In the genomic region with DNA sequence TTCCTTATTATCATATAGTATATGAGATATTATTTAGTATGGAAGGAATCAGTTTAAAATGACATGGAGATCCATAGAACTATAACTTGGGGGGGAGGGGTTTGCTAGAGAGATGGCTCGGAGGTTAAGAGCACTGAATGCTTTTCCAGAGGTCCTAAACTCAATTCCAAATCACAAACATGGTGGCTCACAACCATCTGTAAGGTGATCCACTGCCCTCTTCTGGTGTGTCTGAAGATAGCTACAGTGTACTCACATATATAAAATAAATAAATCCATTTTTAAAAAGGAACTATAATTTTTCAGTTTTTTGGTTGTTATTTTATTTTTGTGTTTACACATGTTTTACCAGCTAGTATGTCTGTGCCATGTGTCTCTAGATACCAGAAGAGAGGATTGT, we compare ENCODE assay signal across 21 mouse cellular contexts. TPM values are rescaled to one million over a fixed set of nuclear protein-coding genes. Genes with fewer than 3 reads are reported as not detected.
A peak's percentile ranks its signal among the peaks of the same experiment; 100 is the strongest.
DNase-seq lines count a peak whose midpoint lies in the region; ATAC-seq and TF ChIP-seq lines count a peak whose summit lies in the region.
"Had no signal": no experiment of that assay in that cellular context is flagged by ENCODE, and none has a peak within 500 bp of the region (broad histone marks: within the 10 kb centered on the region; RNA-seq: fewer than 3 reads in every experiment).

No protein-coding gene starts in this region.

- H3K27ac ChIP-seq in gastrocnemius, adult 2 months: no peak overlapping the region
- H3K27ac ChIP-seq in left cerebral cortex, adult 2 months: no peak overlapping the region
- no peak overlapping the region for H3K27ac ChIP-seq in ES-Bruce4 (ENCODE audit: insufficient read depth, low read length)
- H3K27ac ChIP-seq: embryonic facial prominence, embryonic 15.5 days; lung, embryonic 15.5 days; stomach, embryonic 15.5 days had no signal

- no peaks in the 10 kb centered on the region for H3K27me3 ChIP-seq in ES-Bruce4 (ENCODE audit: control insufficient read depth, insufficient read depth, low read length, poor library complexity, severe bottlenecking)
- H3K27me3 ChIP-seq: embryonic facial prominence, embryonic 15.5 days; lung, embryonic 15.5 days; neural tube, embryonic 15.5 days; stomach, embryonic 15.5 days had no signal

- peaks cover 3% of the 10 kb centered on the region for H3K4me1 ChIP-seq in ES-Bruce4 (ENCODE audit: control insufficient read depth, insufficient read depth, low read length)

- DNase-seq in gastrocnemius, adult 2 months: no peak
- no peak for DNase-seq in gastrocnemius, postnatal 4 days (ENCODE audit: low spot score in 2 of 2)
- no peak for DNase-seq in left cerebral cortex, adult 2 months (ENCODE audit: extremely low spot score in 1 of 2, low spot score in 2 of 2)
- DNase-seq in left cerebral cortex, postnatal 14 days (ENCODE audit: low spot score in 2 of 2): no peak
- peak; percentile 56 for DNase-seq in 3T3-L1 (ENCODE audit: low read depth, low spot score)
- DNase-seq in urinary bladder, postnatal 4 days (ENCODE audit: low spot score in 2 of 2): no peak
- DNase-seq: cerebellum, adult 11 months; cerebellum, adult 9-11 months; kidney, adult 2 months; kidney, postnatal 14 days; layer of hippocampus, postnatal 36 days; thymus, adult 18-20 months; thymus, postnatal 36 days had no signal

- H3K9me3 ChIP-seq in ES-Bruce4 (replicated peaks; ENCODE audit: control insufficient read depth, insufficient read depth, low read length, poor library complexity, severe bottlenecking): no peaks in the 10 kb centered on the region
- H3K9me3 ChIP-seq: embryonic facial prominence, embryonic 15.5 days; hindbrain, embryonic 10.5 days; lung, embryonic 15.5 days; midbrain, embryonic 10.5 days; neural tube, embryonic 15.5 days; stomach, embryonic 15.5 days had no signal

- no peak for TF ChIP-seq POLR2A in ES-Bruce4 (IDR thresholded peaks at IDR 0.05; ENCODE audit: insufficient read depth, low read length)

- ATAC-seq in activated CD4-positive, CD25-positive, alpha-beta regulatory T cell, adult 4 months: no peak

- intact Hi-C loops in gastrocnemius, adult 2 months (cut with DNase I): no loop called here
- intact Hi-C loops in left cerebral cortex, adult 2 months (cut with DNase I): no loop called here
- intact Hi-C loops in left cerebral cortex, postnatal 14 days (cut with DNase I): no loop called here

- no peak for TF ChIP-seq EP300 in ES-Bruce4 (IDR thresholded peaks at IDR 0.05; ENCODE audit: insufficient read depth, low read depth, low read length)

- peaks cover 16% of the 10 kb centered on the region for H3K36me3 ChIP-seq in ES-Bruce4 (ENCODE audit: control insufficient read depth, insufficient read depth, low read length, poor library complexity, severe bottlenecking)
- H3K36me3 ChIP-seq: embryonic facial prominence, embryonic 15.5 days; neural tube, embryonic 15.5 days; stomach, embryonic 15.5 days had no signal

- no peak overlapping the region for H3K4me3 ChIP-seq in gastrocnemius, adult 2 months
- no peak overlapping the region for H3K4me3 ChIP-seq in left cerebral cortex, adult 2 months
- no peak overlapping the region for H3K4me3 ChIP-seq in ES-Bruce4 (ENCODE audit: low read depth, low read length)
- H3K4me3 ChIP-seq: embryonic facial prominence, embryonic 15.5 days; hindbrain, embryonic 10.5 days; lung, embryonic 15.5 days; midbrain, embryonic 10.5 days; neural tube, embryonic 15.5 days; stomach, embryonic 15.5 days had no signal

- 0 out of 2 replicates have a peak overlapping the region, but pooled peaks have one; percentile 98 for H3K9ac ChIP-seq in ES-Bruce4 (ENCODE audit: low read depth, poor library complexity, severe bottlenecking)
- H3K9ac ChIP-seq: embryonic facial prominence, embryonic 15.5 days; lung, embryonic 15.5 days; neural tube, embryonic 15.5 days; stomach, embryonic 15.5 days had no signal

- peak; percentile 40 for TF ChIP-seq CTCF in gastrocnemius, adult 2 months (IDR thresholded peaks at IDR 0.05)
- peak; percentile 36 for TF ChIP-seq CTCF in left cerebral cortex, adult 2 months (IDR thresholded peaks at IDR 0.05)
- no peak for TF ChIP-seq CTCF in ES-Bruce4 (IDR thresholded peaks at IDR 0.05; ENCODE audit: low read depth, low read length)

RNA-seq across cellular contexts. Expression of a gene that starts 1.7 kb away (rescaled TPM):
- 100 to 1,000 TPM; 269 to 274 TPM for total RNA-seq in gastrocnemius, adult 2 months (2021)
- total RNA-seq in gastrocnemius, postnatal 4 days (2021): 100 to 1,000 TPM; 196 TPM
- 100 to 1,000 TPM; 253 to 265 TPM for total RNA-seq in left cerebral cortex, adult 2 months (2021)
- total RNA-seq in left cerebral cortex, postnatal 14 days (2021): 100 to 1,000 TPM; 244 to 283 TPM
- polyA plus RNA-seq in ES-Bruce4 (2011; ENCODE audit: insufficient read depth, insufficient read length, low read depth, missing spikeins): 180 and 185 TPM in 2 replicates
- 10 to 100 TPM; 30.8 to 33.1 TPM for polyA plus RNA-seq in activated CD4-positive, CD25-positive, alpha-beta regulatory T cell, adult 4 months (2017; shearing (Covaris generic))

RNA-seq across cellular contexts. Expression of a gene that starts 5.1 kb away (rescaled TPM):
- total RNA-seq in gastrocnemius, adult 2 months (2021): 100 to 1,000 TPM in 1 of 2 experiments, 10 to 100 TPM in 1; 63.8 to 112 TPM
- 10 to 100 TPM; 57.8 to 64.2 TPM for total RNA-seq in gastrocnemius, postnatal 4 days (2021)
- 10 to 100 TPM; 39.9 to 41.9 TPM for total RNA-seq in left cerebral cortex, adult 2 months (2021)
- 10 to 100 TPM; 38.2 to 38.8 TPM for total RNA-seq in left cerebral cortex, postnatal 14 days (2021)
- 28.3 and 35.9 TPM in 2 replicates for polyA plus RNA-seq in ES-Bruce4 (2011; ENCODE audit: insufficient read depth, insufficient read length, low read depth, missing spikeins)
- polyA plus RNA-seq in activated CD4-positive, CD25-positive, alpha-beta regulatory T cell, adult 4 months (2017; shearing (Covaris generic)): 10 to 100 TPM; 27.2 to 34.4 TPM

RNA-seq across cellular contexts. Expression of a gene that starts 26.4 kb away (rescaled TPM):
- total RNA-seq in gastrocnemius, adult 2 months (2021): 100 to 1,000 TPM in 1 of 2 experiments, 10 to 100 TPM in 1; 48.4 to 115 TPM
- 100 to 1,000 TPM; 314 to 330 TPM for total RNA-seq in gastrocnemius, postnatal 4 days (2021)
- 100 to 1,000 TPM; 608 to 642 TPM for total RNA-seq in left cerebral cortex, adult 2 months (2021)
- 100 to 1,000 TPM; 770 to 772 TPM for total RNA-seq in left cerebral cortex, postnatal 14 days (2021)
- polyA plus RNA-seq in ES-Bruce4 (2011; ENCODE audit: insufficient read depth, insufficient read length, low read depth, missing spikeins): 556 and 609 TPM in 2 replicates
- 100 to 1,000 TPM; 459 to 496 TPM for polyA plus RNA-seq in activated CD4-positive, CD25-positive, alpha-beta regulatory T cell, adult 4 months (2017; shearing (Covaris generic))

RNA-seq across cellular contexts. Expression of a gene that starts 38.7 kb away (rescaled TPM):
- 10 to 100 TPM; 27.8 to 51.7 TPM for total RNA-seq in gastrocnemius, adult 2 months (2021)
- 10 to 100 TPM; 20.2 to 25.0 TPM for total RNA-seq in gastrocnemius, postnatal 4 days (2021)
- total RNA-seq in left cerebral cortex, adult 2 months (2021): 100 to 1,000 TPM; 116 to 117 TPM
- 10 to 100 TPM; 59.5 to 75.8 TPM for total RNA-seq in left cerebral cortex, postnatal 14 days (2021)
- polyA plus RNA-seq in ES-Bruce4 (2011; ENCODE audit: insufficient read depth, insufficient read length, low read depth, missing spikeins): 76.1 and 79.9 TPM in 2 replicates
- 100 to 1,000 TPM; 122 to 135 TPM for polyA plus RNA-seq in activated CD4-positive, CD25-positive, alpha-beta regulatory T cell, adult 4 months (2017; shearing (Covaris generic))

RNA-seq across cellular contexts. Expression of a gene that starts 52.6 kb away (rescaled TPM):
- 10 to 100 TPM in 1 of 2 experiments, 1 to 10 TPM in 1; 9.3 to 12.1 TPM for total RNA-seq in gastrocnemius, adult 2 months (2021)
- total RNA-seq in gastrocnemius, postnatal 4 days (2021): 10 to 100 TPM; 38.2 to 42.8 TPM
- 10 to 100 TPM; 68.0 to 74.5 TPM for total RNA-seq in left cerebral cortex, adult 2 months (2021)
- 10 to 100 TPM; 73.4 to 75.5 TPM for total RNA-seq in left cerebral cortex, postnatal 14 days (2021)
- 107 and 111 TPM in 2 replicates for polyA plus RNA-seq in ES-Bruce4 (2011; ENCODE audit: insufficient read depth, insufficient read length, low read depth, missing spikeins)
- 10 to 100 TPM; 17.9 to 23.8 TPM for polyA plus RNA-seq in activated CD4-positive, CD25-positive, alpha-beta regulatory T cell, adult 4 months (2017; shearing (Covaris generic))
